In genomic region chr5:74641000-74641399, GRCm38 (mm10) we compare ENCODE assay signal across 10 mouse cellular contexts.
DNase-seq lines count a peak whose midpoint lies in the region; ATAC-seq and TF ChIP-seq lines count a peak whose summit lies in the region.
"Had no signal": no experiment of that assay in that cellular context is flagged by ENCODE, and none has a peak within 500 bp of the region (broad histone marks: within the 10 kb centered on the region; RNA-seq: fewer than 3 reads in every experiment).

No protein-coding gene starts in this region.

- intact Hi-C loops in left cerebral cortex, postnatal 4 days (cut with DNase I), result no loop called here
- intact Hi-C loops in heart, postnatal 14 days (cut with DNase I), result loop anchor here (2.0 to 5.0 kb wide), 3 partner anchors 152 to 516 kb away; no protein-coding TSS in a partner anchor
- intact Hi-C loops in gastrocnemius, postnatal 14 days (cut with DNase I; ENCODE audit: low total_unique reads), result loop anchor here (10.0 kb wide), 2 partner anchors 154 to 514 kb away; partner anchors contain the start of gene Pdgfra

- no peak overlapping the region for H3K4me2 ChIP-seq in lung, embryonic 14.5 days
- H3K4me2 ChIP-seq: heart, embryonic 13.5 days had no signal

- no peak overlapping the region for H3K9ac ChIP-seq in lung, embryonic 14.5 days
- H3K9ac ChIP-seq: heart, embryonic 13.5 days had no signal

- H3K36me3 ChIP-seq in lung, embryonic 14.5 days (ENCODE audit: insufficient read depth), result no peaks in the 10 kb centered on the region
- H3K36me3 ChIP-seq: heart, embryonic 13.5 days had no signal

- WGBS in lung, embryonic 14.5 days, result 49% methylated on average over 6 of the region's 6 CpGs

- peak; percentile 30 for DNase-seq in left cerebral cortex, adult 11 months (ENCODE audit: low spot score)
- no peak for DNase-seq in left cerebral cortex, postnatal 4 days
- peak; percentile 46 for DNase-seq in MEL-GATA-1-ER (ENCODE audit: extremely low read depth, low read depth)
- DNase-seq in brain, embryonic 14.5 days (ENCODE audit: low read depth), result peak; percentile 36
- DNase-seq in heart, postnatal 14 days, result peak; percentile 48 to 63
- DNase-seq in lung, embryonic 14.5 days, result peak; percentile 80
- no peak for DNase-seq in urinary bladder, adult 2 months (ENCODE audit: low spot score)
- DNase-seq in gastrocnemius, postnatal 14 days, result no peak

- no peaks in the 10 kb centered on the region; the same call in 1 of the 2 replicates for H3K9me3 ChIP-seq in lung, embryonic 14.5 days (ENCODE audit: low read depth, low read length)
- H3K9me3 ChIP-seq: heart, embryonic 13.5 days had no signal

- no peak for TF ChIP-seq POLR2A in brain, embryonic 14.5 days (IDR thresholded peaks at IDR 0.05; ENCODE audit: borderline replicate concordance, extremely low read depth, insufficient read depth, insufficient read length, poor library complexity, severe bottlenecking)

- H3K4me3 ChIP-seq in lung, embryonic 14.5 days (ENCODE audit: low read depth, low read length), result no peak overlapping the region
- H3K4me3 ChIP-seq: heart, embryonic 13.5 days; myocyte had no signal

- no peaks in the 10 kb centered on the region for H3K4me1 ChIP-seq in lung, embryonic 14.5 days (ENCODE audit: insufficient read depth)

- no peak overlapping the region for H3K27ac ChIP-seq in lung, embryonic 14.5 days (ENCODE audit: low read depth)
- H3K27ac ChIP-seq: heart, embryonic 13.5 days had no signal

- no peaks in the 10 kb centered on the region for H3K27me3 ChIP-seq in lung, embryonic 14.5 days (ENCODE audit: insufficient read depth, low read length)

- no peak for ATAC-seq in lung, embryonic 14.5 days (ENCODE audit: insufficient read depth)

- TF ChIP-seq CTCF in brain, embryonic 14.5 days (IDR thresholded peaks at IDR 0.05; ENCODE audit: borderline replicate concordance, extremely low read depth, insufficient read depth, insufficient read length), result peak; percentile 25; the same call in 1 of the 2 replicates
- TF ChIP-seq CTCF in lung, embryonic 14.5 days (IDR thresholded peaks at IDR 0.05; ENCODE audit: low read depth), result peak; percentile 66

Comparison
In these comparisons a context has a peak if more than half of its experiments do, and no peak if none do; other contexts are left out.
1. DNase-seq: peak in left cerebral cortex, adult 11 months (single experiment), MEL-GATA-1-ER (single experiment), brain, embryonic 14.5 days (single experiment), heart, postnatal 14 days (2 of 2) and lung, embryonic 14.5 days (single experiment); none in left cerebral cortex, postnatal 4 days (single experiment), urinary bladder, adult 2 months (single experiment) and gastrocnemius, postnatal 14 days (single experiment).